Mouse (Mus musculus) G1E-ER4 (cell line): ENCODE results near the gene Hfe. TPM values are rescaled to one million over a fixed set of nuclear protein-coding genes. Genes with fewer than 3 reads are reported as not detected.

ENCODE experiments used
- GATA1 ChIP-seq: IDR thresholded peaks from one replicate; pipeline ENCODE4 v1.8.0; 2012; ENCODE audit warnings: low read length, inconsistent platforms
- polyA plus RNA-seq: library from polyadenylated mRNA; stranded (reverse); fragments of >175 nt; gene quantifications from 2 replicates; pipeline ENCODE4 v1.2.3, GENCODE M21; 2012

The Hfe gene
- polyA plus RNA-seq, 1 experiment = not detected

DNA sequence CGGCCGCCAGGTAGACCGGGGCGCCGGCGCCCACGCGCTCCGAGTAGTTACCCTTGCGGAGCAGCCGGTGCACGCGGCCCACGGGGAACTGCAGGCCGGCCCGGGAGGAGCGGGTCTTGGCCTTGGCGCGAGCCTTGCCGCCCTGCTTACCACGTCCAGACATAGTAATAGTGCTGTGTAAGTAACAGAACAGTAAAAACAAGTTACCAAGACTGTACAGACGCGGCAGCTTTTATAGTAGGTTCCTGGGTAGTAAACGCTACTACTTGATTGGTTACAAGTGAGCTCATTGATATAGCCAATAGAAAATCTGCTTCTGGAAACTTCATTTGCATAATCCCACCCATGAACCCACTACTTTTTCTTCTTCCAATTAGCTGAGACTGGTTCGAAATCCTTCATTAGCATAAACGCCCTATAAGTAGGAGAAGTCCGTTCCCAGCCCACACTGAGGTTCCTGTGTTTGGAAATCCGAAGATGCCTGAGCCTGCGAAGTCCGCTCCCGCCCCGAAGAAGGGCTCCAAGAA lies 26.8 kb downstream of the Hfe start, which contains the start of the genes Hist1h2ac and Hist1h2bc:
TSS of gene Hist1h2ac (minus strand) at position 194 of the 527 bp plus-strand sequence.
TSS of gene Hist1h2bc (plus strand) at position 445 of the 527 bp plus-strand sequence.
- TF ChIP-seq GATA1 = no peak

GRCm38 (mm10) chr13:23682623-23682946 lies 28.1 kb downstream of the Hfe start:
- no peak for TF ChIP-seq GATA1

- no peak for TF ChIP-seq GATA1
These were observed 28.6 kb downstream of the Hfe start for GRCm38 (mm10) chr13:23681990-23682582.

- no peak for TF ChIP-seq GATA1
These were observed 48.1 kb downstream of the Hfe start for GRCm38 (mm10) chr13:23662536-23662935.

- TF ChIP-seq GATA1 = no peak
These were observed 50.9 kb downstream of the Hfe start for GRCm38 (mm10) chr13:23659636-23660366.

Other genes with a start within 250 kb of the Hfe start
- gene Btn1a1, start 245.0 kb downstream of the Hfe start, polyA plus RNA-seq = 2.4 and 4.2 TPM in 2 replicates
- not detected in 2 replicates for gene Btn2a2, start 222.0 kb downstream of the Hfe start, polyA plus RNA-seq
- gene Hist1h4h, start 179.8 kb downstream of the Hfe start, polyA plus RNA-seq = 18.1 and 20.2 TPM in 2 replicates
- 2,691 and 3,312 TPM in 2 replicates for gene Hist1h2af, start 176.9 kb downstream of the Hfe start, polyA plus RNA-seq
- gene Hist1h3g, start 175.4 kb downstream of the Hfe start, polyA plus RNA-seq = 17.3 and 23.2 TPM in 2 replicates
- 1.7 and 2.5 TPM in 2 replicates for gene Hist1h2bh, start 167.5 kb downstream of the Hfe start, polyA plus RNA-seq
- 5.7 and 6.3 TPM in 2 replicates for gene Hist1h3f, start 166.8 kb downstream of the Hfe start, polyA plus RNA-seq
- gene Hist1h4f, start 159.2 kb downstream of the Hfe start, polyA plus RNA-seq = 18.7 and 20.6 TPM in 2 replicates
- 0.81 and 0.89 TPM in 2 replicates for gene Hist1h1d, start 157.6 kb downstream of the Hfe start, polyA plus RNA-seq
- 11.7 and 13.1 TPM in 2 replicates for gene Hist1h3e, start 148.5 kb downstream of the Hfe start, polyA plus RNA-seq
- 18.2 and 26.0 TPM in 2 replicates for gene Hist1h2ae, start 139.6 kb downstream of the Hfe start, polyA plus RNA-seq
- 21.9 and 32.9 TPM in 2 replicates for gene Hist1h2bg, start 139.5 kb downstream of the Hfe start, polyA plus RNA-seq
- 8.5 and 12.9 TPM in 2 replicates for gene Hist1h2bf, start 136.7 kb downstream of the Hfe start, polyA plus RNA-seq
- 1.8 and 6.5 TPM in 2 replicates for gene Hist1h2ad, start 136.5 kb downstream of the Hfe start, polyA plus RNA-seq
- 3.8 and 4.0 TPM in 2 replicates for gene Hist1h3d, start 135.1 kb downstream of the Hfe start, polyA plus RNA-seq
- gene Hist1h4d, start 129.3 kb downstream of the Hfe start, polyA plus RNA-seq = 22.9 and 29.6 TPM in 2 replicates
- 0.92 and 1.2 TPM in 2 replicates for gene Hist1h2be, start 89.7 kb downstream of the Hfe start, polyA plus RNA-seq
- 5.9 and 7.2 TPM in 2 replicates for gene Hist1h1e, start 88.3 kb downstream of the Hfe start, polyA plus RNA-seq
- 1.0 and 2.0 TPM in 2 replicates for gene Hist1h2ac, start 26.9 kb downstream of the Hfe start, polyA plus RNA-seq
- 16.7 and 25.9 TPM in 2 replicates for gene Hist1h2bc, start 26.7 kb downstream of the Hfe start, polyA plus RNA-seq
- not detected in 2 replicates for gene Hist1h1t, start 15.0 kb downstream of the Hfe start, polyA plus RNA-seq
- 4.1 and 4.5 TPM in 2 replicates for gene Hist1h4c, start 12.4 kb downstream of the Hfe start, polyA plus RNA-seq
- 32.4 and 36.9 TPM in 2 replicates for gene Hist1h1c, start 28.0 kb upstream of the Hfe start, polyA plus RNA-seq
- 12.2 and 13.4 TPM in 2 replicates for gene Hist1h3c, start 34.7 kb upstream of the Hfe start, polyA plus RNA-seq
- 6.6 and 10.7 TPM in 2 replicates for gene Hist1h2bb, start 35.9 kb upstream of the Hfe start, polyA plus RNA-seq
- gene Hist1h2ab, start 40.3 kb upstream of the Hfe start, polyA plus RNA-seq = 30.3 and 45.7 TPM in 2 replicates
- gene Hist1h3b, start 41.4 kb upstream of the Hfe start, polyA plus RNA-seq = 11.4 and 12.4 TPM in 2 replicates
- gene Hist1h4b, start 46.2 kb upstream of the Hfe start, polyA plus RNA-seq = 9.0 and 10.6 TPM in 2 replicates
- gene Hist1h4a, start 50.4 kb upstream of the Hfe start, polyA plus RNA-seq = 31.9 and 40.7 TPM in 2 replicates
- 3.9 and 6.7 TPM in 2 replicates for gene Hist1h3a, start 51.5 kb upstream of the Hfe start, polyA plus RNA-seq
- 0.33 and 1.8 TPM in 2 replicates for gene Hist1h1a, start 52.8 kb upstream of the Hfe start, polyA plus RNA-seq
- not detected in 2 replicates for gene Trim38, start 59.1 kb upstream of the Hfe start, polyA plus RNA-seq
- not detected in 2 replicates for gene Slc17a2, start 96.1 kb upstream of the Hfe start, polyA plus RNA-seq
- gene Slc17a3, start 128.6 kb upstream of the Hfe start, polyA plus RNA-seq = not detected in 2 replicates
- gene Slc17a1, start 156.9 kb upstream of the Hfe start, polyA plus RNA-seq = not detected in 2 replicates
- gene Slc17a4, start 204.2 kb upstream of the Hfe start, polyA plus RNA-seq = not detected in 2 replicates
- gene Hist1h2ba, start 223.3 kb upstream of the Hfe start, polyA plus RNA-seq = not detected in 2 replicates
- not detected in 2 replicates for gene Hist1h2aa, start 223.6 kb upstream of the Hfe start, polyA plus RNA-seq